Mouse (Mus musculus) CH12.LX (cell line): ENCODE measurements at regions not wholly inside any gene's neighbourhood (a gene's known extent, or its start where the extent isn't known, plus 50 kb on each side); places are given as distances from the start of the nearest gene placed in this dataset.

Experiments
- DNase-seq: peaks from one replicate; pipeline ENCODE4 v3.0.0-alpha.2; 2013; ENCODE audit errors: extremely low read depth
- H3K27ac ChIP-seq: 2 replicates; pipeline ENCODE4 v1.5.1; 2012; ENCODE audit warnings: low read depth, mild to moderate bottlenecking, control low read depth, moderate library complexity; ENCODE audit not compliant: insufficient read depth
- H3K27me3 ChIP-seq: replicated peaks from 2 replicates; pipeline ENCODE3; 2012; ENCODE audit warnings: inconsistent platforms
- H3K36me3 ChIP-seq, 2 experiments: replicated peaks in 1 of 2; 2 replicates each; pipeline versions ENCODE3 to v1.6.1; 2012; ENCODE audit warnings: inconsistent platforms in 1 of 2, low read length in 1 of 2, mild to moderate bottlenecking in 1 of 2, mixed read lengths in 1 of 2, moderate library complexity in 1 of 2; ENCODE audit not compliant: control insufficient read depth in 1 of 2, insufficient read depth in 1 of 2
- H3K4me1 ChIP-seq, 2 experiments: 2 replicates each; pipeline ENCODE4 v1.6.1; 2012; ENCODE audit warnings: inconsistent platforms in 1 of 2, moderate library complexity in 1 of 2; ENCODE audit not compliant: insufficient read depth in 2 of 2, control insufficient read depth in 1 of 2
- H3K4me2 ChIP-seq: 2 replicates; pipeline ENCODE4 v1.6.1; 2012; ENCODE audit warnings: low read depth, mild to moderate bottlenecking, control low read depth; ENCODE audit not compliant: poor library complexity, insufficient read depth, severe bottlenecking
- H3K4me3 ChIP-seq, 3 experiments: fragments of 150-350 bp in 1 of 3; sonication (generic) in 1 of 3; replicated peaks in 1 of 3; 2 replicates each; pipeline versions ENCODE3 to v1.5.1; 2011 to 2012; ENCODE audit warnings: low read depth in 2 of 3, low read length in 2 of 3, mild to moderate bottlenecking in 2 of 3, moderate library complexity in 2 of 3, control low read depth in 1 of 3, improper control_type of control experiment in 1 of 3, inconsistent platforms in 1 of 3, mixed read lengths in 1 of 3; ENCODE audit not compliant: poor library complexity in 1 of 3
- H3K79me2 ChIP-seq: replicated peaks from 2 replicates; pipeline ENCODE4 v1.6.1; 2012; ENCODE audit warnings: mild to moderate bottlenecking, moderate library complexity; ENCODE audit not compliant: control insufficient read depth, poor library complexity, insufficient read depth, severe bottlenecking; ENCODE audit errors: extremely low read depth
- H3K9ac ChIP-seq: 2 replicates; pipeline ENCODE4 v1.6.1; 2012; ENCODE audit warnings: low read depth, mild to moderate bottlenecking, control low read depth, moderate library complexity; ENCODE audit not compliant: insufficient read depth
- H3K9me3 ChIP-seq: replicated peaks from 2 replicates; pipeline ENCODE3; 2012; ENCODE audit warnings: low read length, inconsistent platforms, mixed read lengths
- BHLHE40 ChIP-seq: IDR thresholded peaks from 2 replicates; pipeline ENCODE4 v1.6.1; 2011; ENCODE audit warnings: mild to moderate bottlenecking, low read depth, low read length, improper control_type of control experiment
- CHD1 ChIP-seq: IDR thresholded peaks from 2 replicates; pipeline ENCODE4 v1.6.1; 2012; ENCODE audit warnings: low read depth, low read length, improper control_type of control experiment, inconsistent platforms
- CHD2 ChIP-seq: IDR thresholded peaks from 2 replicates; pipeline ENCODE4 v1.6.1; 2011; ENCODE audit warnings: low read length, improper control_type of control experiment
- CTCF ChIP-seq, 2 experiments: IDR thresholded peaks in 1 of 2; conservative IDR thresholded peaks in 1 of 2; 2 replicates each; pipeline ENCODE4 v1.5.1; 2011 to 2012; ENCODE audit warnings: low read depth in 2 of 2, low read length in 2 of 2, improper control_type of control experiment in 1 of 2, inconsistent platforms in 1 of 2, mild to moderate bottlenecking in 1 of 2, moderate library complexity in 1 of 2
- E2F4 ChIP-seq: IDR thresholded peaks from 2 replicates; pipeline ENCODE4 v1.6.1; 2011; ENCODE audit warnings: low read depth, low read length, improper control_type of control experiment; ENCODE audit not compliant: insufficient replicate concordance
- EP300 ChIP-seq: IDR thresholded peaks from 2 replicates; pipeline ENCODE4 v1.6.1; 2011; ENCODE audit warnings: low read length, improper control_type of control experiment
- GABPA ChIP-seq: IDR thresholded peaks from 2 replicates; pipeline ENCODE4 v1.6.1; 2012; ENCODE audit warnings: low read depth, low read length, improper control_type of control experiment, inconsistent platforms; ENCODE audit not compliant: insufficient replicate concordance
- JUN ChIP-seq: IDR thresholded peaks from 2 replicates; pipeline ENCODE4 v1.6.1; 2011; ENCODE audit warnings: low read depth, mild to moderate bottlenecking, low read length, improper control_type of control experiment, moderate library complexity; ENCODE audit not compliant: insufficient read depth
- KAT2A ChIP-seq: IDR thresholded peaks from 2 replicates; pipeline ENCODE4 v1.6.1; 2012; ENCODE audit warnings: low read length, improper control_type of control experiment, inconsistent platforms; ENCODE audit not compliant: insufficient replicate concordance
- MAX ChIP-seq: IDR thresholded peaks from 2 replicates; pipeline ENCODE4 v1.6.1; 2011; ENCODE audit warnings: low read length, improper control_type of control experiment
- MEF2A ChIP-seq: IDR thresholded peaks from 2 replicates; pipeline ENCODE4 v1.6.1; 2014; ENCODE audit warnings: low read depth, mild to moderate bottlenecking, inconsistent platforms, low read length, improper control_type of control experiment, borderline replicate concordance
- NELFE ChIP-seq: IDR thresholded peaks from 2 replicates; pipeline ENCODE4 v1.6.1; 2011; ENCODE audit warnings: low read depth, low read length, improper control_type of control experiment
- PAX5 ChIP-seq: IDR thresholded peaks from 2 replicates; pipeline ENCODE4 v1.6.1; 2012; ENCODE audit warnings: low read length, inconsistent platforms, mixed read lengths
- POLR2A ChIP-seq: IDR thresholded peaks from 2 replicates; pipeline ENCODE4 v1.6.1; 2011; ENCODE audit warnings: low read depth, mild to moderate bottlenecking, improper control_type of control experiment, low read length
- POLR2AphosphoS2 ChIP-seq: IDR thresholded peaks from 2 replicates; pipeline ENCODE4 v1.6.1; 2011; ENCODE audit warnings: low read depth, low read length, improper control_type of control experiment
- RCOR1 ChIP-seq: conservative IDR thresholded peaks from 2 replicates; pipeline ENCODE4 v1.6.1; 2012; ENCODE audit warnings: low read depth, mild to moderate bottlenecking, inconsistent platforms, low read length, improper control_type of control experiment
- SIN3A ChIP-seq: IDR thresholded peaks from 2 replicates; pipeline ENCODE4 v1.6.1; 2012; ENCODE audit warnings: low read length, improper control_type of control experiment, inconsistent platforms
- TBP ChIP-seq: conservative IDR thresholded peaks from 2 replicates; pipeline ENCODE4 v1.6.1; 2011; ENCODE audit warnings: low read depth, low read length, improper control_type of control experiment
- UBTF ChIP-seq: IDR thresholded peaks from 2 replicates; pipeline ENCODE4 v1.6.1; 2012; ENCODE audit warnings: low read depth, mild to moderate bottlenecking, inconsistent platforms, low read length, improper control_type of control experiment, moderate library complexity
- USF2 ChIP-seq: conservative IDR thresholded peaks from 2 replicates; pipeline ENCODE4 v1.6.1; 2011; ENCODE audit warnings: low read depth, low read length, improper control_type of control experiment
- ZC3H11A ChIP-seq: IDR thresholded peaks from 2 replicates; pipeline ENCODE4 v1.6.1; 2012; ENCODE audit warnings: low read depth, mild to moderate bottlenecking, inconsistent platforms, low read length, improper control_type of control experiment
- dilution Hi-C: fragments of 300-500 bp; cut with MboI; formaldehyde crosslinking; loops from 2 replicates; pipeline ENCODE4 v1.14.3; 2020; ENCODE audit warnings: low sequenced_read_pairs; ENCODE audit not compliant: extremely low pct_unique_long_range_greater_than_20kb, extremely low pct_ligation_motif_present
- in situ Hi-C: fragments of 300-500 bp; cut with MboI; formaldehyde crosslinking; loops from 3 replicates; pipeline ENCODE4 v1.14.3; 2019; ENCODE audit warnings: low sequenced_read_pairs, low pct_ligation_motif_present, low pct_unique_long_range_greater_than_20kb, mixed read lengths

DNA sequence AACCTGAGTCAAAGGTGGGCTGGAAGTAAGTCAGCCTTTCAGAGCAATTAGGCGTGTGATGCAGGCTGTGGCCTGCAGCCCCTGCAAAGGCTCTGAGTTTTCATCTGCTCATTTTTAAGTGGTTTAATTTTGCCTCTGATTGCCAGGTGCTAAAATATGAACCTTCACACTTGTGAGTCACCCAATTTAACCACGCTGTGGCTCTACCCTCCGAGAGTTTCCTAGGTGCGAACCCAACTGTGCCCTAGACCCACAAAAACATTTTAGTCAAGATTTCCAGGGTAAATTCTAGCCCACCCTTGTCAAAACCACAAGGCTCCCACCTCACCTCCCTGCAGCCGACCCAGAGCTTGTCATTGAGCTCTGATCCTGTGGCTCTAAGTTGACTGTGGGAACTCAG lies 103.3 kb upstream of the Eomes start:
- Histone ChIP-seq H3K36me3 (no peaks in the 10 kb centered on the region), H3K4me2 (no peak overlapping the region), H3K4me1 (peaks cover 0 to 8% of the 10 kb centered on the region in 2 experiments; a peak in 3 of 4 replicates), H3K79me2 (no peaks in the 10 kb centered on the region), H3K9ac (no peak overlapping the region), H3K27ac (no peak overlapping the region), H3K27me3 (no peaks in the 10 kb centered on the region), H3K9me3 (no peaks in the 10 kb centered on the region), H3K4me3 (no peak overlapping the region)
- dilution Hi-C loops (no loop called here), in situ Hi-C loops (no loop called here)
- TF ChIP-seq PAX5 (no peak), CHD2 (no peak), EP300 (no peak), USF2 (no peak), BHLHE40 (no peak), POLR2AphosphoS2 (no peak), CHD1 (no peak), NELFE (no peak), MEF2A (no peak), JUN (no peak), MAX (no peak), RCOR1 (no peak), CTCF (conservative IDR thresholded peaks at IDR 0.05 in 1 of 2, IDR thresholded peaks at IDR 0.05 in 1 of 2; ENCODE audit: low read depth in 2 of 2, low read length in 2 of 2) (no peak), SIN3A (no peak), KAT2A (no peak), ZC3H11A (no peak), POLR2A (no peak), GABPA (no peak), TBP (no peak)
- DNase-seq, result no peak

DNA sequence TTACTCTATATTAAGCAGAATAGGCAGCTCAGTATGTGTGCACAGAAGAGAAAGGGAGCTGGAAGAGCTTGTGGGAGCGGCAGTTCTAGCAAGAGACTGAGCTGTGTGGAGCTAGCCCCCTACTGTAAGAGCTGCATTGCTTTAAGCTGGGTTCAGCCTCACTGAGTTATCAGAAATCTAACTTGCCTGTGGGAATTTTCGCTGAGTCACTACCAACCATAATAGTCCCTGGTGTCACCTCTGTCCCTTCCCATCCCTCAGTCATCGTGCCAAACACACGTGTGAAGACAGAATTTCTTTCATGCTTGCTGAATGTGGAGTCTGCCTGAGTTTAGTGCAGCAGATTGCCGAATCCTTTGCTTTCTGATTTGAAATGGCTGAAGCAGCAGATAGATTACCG lies 99.0 kb upstream of the Eomes start:
- TF ChIP-seq UBTF (no peak), USF2 (no peak), E2F4 (no peak)
- Histone ChIP-seq H3K9ac (no peak overlapping the region), H3K36me3 (no peaks in the 10 kb centered on the region), H3K9me3 (no peaks in the 10 kb centered on the region), H3K27me3 (no peaks in the 10 kb centered on the region), H3K79me2 (no peaks in the 10 kb centered on the region), H3K4me3 (no peak overlapping the region), H3K27ac (no peak overlapping the region), H3K4me2 (no peak overlapping the region), H3K4me1 (peaks cover 2 to 8% of the 10 kb centered on the region in 2 experiments; a peak in 3 of 4 replicates)
- DNase-seq, result no peak
- in situ Hi-C loops (no loop called here), dilution Hi-C loops (no loop called here)
